Mouse (Mus musculus) T-helper 17 cell (primary cell): ENCODE data around the gene Hpcal1.

Experiments used
- in situ Hi-C, 2 experiments: fragments of 300-600 bp; cut with MboI, MseI; formaldehyde crosslinking; loops; 1 replicate in 1 of 2; 2 replicates in 1 of 2; pipeline ENCODE4 v1.15.1; 2025; ENCODE audit warnings: high pct_unique_total_duplicates in 2 of 2

Gene Hpcal1

GRCm38 (mm10) chr12:17684315-17684714, 6.3 kb upstream of the Hpcal1 start:
- in situ Hi-C loops: no loop called here

GRCm38 (mm10) chr12:17686116-17686515, 4.5 kb upstream of the Hpcal1 start:
- in situ Hi-C loops: no loop called here

GRCm38 (mm10) chr12:17688913-17689312, 1.7 kb upstream of the Hpcal1 start:
- in situ Hi-C loops: no loop called here

GRCm38 (mm10) chr12:17689931-17690563, 609 bp upstream of the Hpcal1 start:
- in situ Hi-C loops: loop anchor here (5.0 kb wide), 2 partner anchors 47 to 52 kb away; no protein-coding TSS in a partner anchor

GRCm38 (mm10) chr12:17691320-17691876, 742 bp downstream of the Hpcal1 start:
- in situ Hi-C loops: loop anchor here (5.0 kb wide), 2 partner anchors 46 to 51 kb away; no protein-coding TSS in a partner anchor

- in situ Hi-C loops: loop anchor here (5.0 kb wide), 2 partner anchors 45 to 50 kb away; no protein-coding TSS in a partner anchor
Measured at GRCm38 (mm10) chr12:17691891-17692321, 1.2 kb downstream of the Hpcal1 start.

- in situ Hi-C loops: loop anchor here (5.0 kb wide), 2 partner anchors 45 to 50 kb away; no protein-coding TSS in a partner anchor
Measured at GRCm38 (mm10) chr12:17692356-17692755, 1.7 kb downstream of the Hpcal1 start.

GRCm38 (mm10) chr12:17692953-17693352, 2.3 kb downstream of the Hpcal1 start:
- in situ Hi-C loops: loop anchor here (5.0 kb wide), 2 partner anchors 44 to 49 kb away; no protein-coding TSS in a partner anchor

GRCm38 (mm10) chr12:17694589-17695115, 4.0 kb downstream of the Hpcal1 start:
- in situ Hi-C loops: loop anchor here (5.0 kb wide), 2 partner anchors 43 to 48 kb away; no protein-coding TSS in a partner anchor

- in situ Hi-C loops: no loop called here
Measured at GRCm38 (mm10) chr12:17696395-17696794, 5.7 kb downstream of the Hpcal1 start.

GRCm38 (mm10) chr12:17698934-17699333, 8.3 kb downstream of the Hpcal1 start:
- in situ Hi-C loops: no loop called here

- in situ Hi-C loops: no loop called here
Measured at GRCm38 (mm10) chr12:17699480-17699879, 8.8 kb downstream of the Hpcal1 start.

GRCm38 (mm10) chr12:17701131-17701720, 10.6 kb downstream of the Hpcal1 start:
- in situ Hi-C loops: no loop called here

- in situ Hi-C loops: no loop called here
Measured at GRCm38 (mm10) chr12:17701795-17702194, 11.1 kb downstream of the Hpcal1 start.

- in situ Hi-C loops: no loop called here
Measured at GRCm38 (mm10) chr12:17702257-17702943, 11.7 kb downstream of the Hpcal1 start.

- in situ Hi-C loops: no loop called here
Measured at GRCm38 (mm10) chr12:17702944-17703335, 12.3 kb downstream of the Hpcal1 start.

GRCm38 (mm10) chr12:17703866-17704265, 13.2 kb downstream of the Hpcal1 start:
- in situ Hi-C loops: no loop called here

GRCm38 (mm10) chr12:17707472-17707871, 16.8 kb downstream of the Hpcal1 start:
- in situ Hi-C loops: no loop called here

GRCm38 (mm10) chr12:17709451-17709850, 18.8 kb downstream of the Hpcal1 start:
- in situ Hi-C loops: no loop called here

- in situ Hi-C loops: no loop called here
Measured at GRCm38 (mm10) chr12:17709926-17710746, 19.5 kb downstream of the Hpcal1 start.

- in situ Hi-C loops: no loop called here
Measured at GRCm38 (mm10) chr12:17710747-17711092, 20.1 kb downstream of the Hpcal1 start.
